Mouse (Mus musculus): ENCODE results near the gene Emilin1. TPM values are rescaled to one million over a fixed set of nuclear protein-coding genes. Genes with fewer than 3 reads are reported as not detected.

The Emilin1 gene
- 59.7 and 69.8 TPM in 2 replicates for polyA plus RNA-seq (2014; fragmentation: Nextera tagmentation; extraction: Ambion mirVana)

DNA sequence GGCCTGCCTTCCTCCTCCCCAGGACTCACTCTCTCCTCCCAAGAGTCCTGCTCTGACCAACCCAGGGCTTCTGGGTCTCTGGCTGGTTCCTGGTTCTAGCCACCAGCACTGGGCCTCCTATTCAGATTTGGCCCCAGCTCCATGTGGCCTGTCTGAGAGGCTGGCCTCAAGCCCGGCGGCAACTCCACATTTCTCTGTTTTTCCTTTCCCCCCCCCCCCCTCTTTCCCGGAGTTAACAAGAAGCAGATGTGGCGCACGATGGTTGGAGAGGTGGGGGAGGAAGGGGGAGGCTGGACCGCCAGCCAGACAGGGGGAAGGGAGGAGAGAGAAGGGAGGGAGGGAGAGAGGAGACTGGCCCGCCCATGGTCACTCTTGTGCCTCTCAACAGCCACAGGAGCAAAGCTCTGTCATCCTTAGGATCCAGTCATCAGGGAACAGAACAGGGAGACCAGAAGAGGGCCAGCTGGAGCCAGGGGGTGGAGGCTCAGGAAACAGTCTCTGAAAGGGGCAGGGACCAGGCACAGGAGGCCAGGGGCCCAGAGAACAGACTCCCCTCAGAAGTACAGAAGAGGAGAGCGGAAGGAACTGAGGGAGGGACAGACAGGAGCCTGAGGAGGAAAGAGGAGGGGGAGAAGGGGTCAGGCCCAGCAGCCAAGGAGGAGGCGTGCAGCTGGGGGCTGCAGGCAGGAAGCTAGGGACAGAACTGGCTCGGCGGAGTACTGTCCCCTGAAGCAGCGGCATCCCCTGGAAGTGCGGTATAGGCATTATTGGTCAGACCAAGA lies at the start of gene Emilin1:
Gene Emilin1, plus strand, starts transcription at position 343 of the 782 bp plus-strand sequence.
- Histone ChIP-seq H3K4me3 (ENCODE audit: low read depth, low read length) (peak within 1 kb of the TSS; percentile 33), H3K9ac (ENCODE audit: low read length) (peak within 1 kb of the TSS; percentile 35), H3K36me3 (ENCODE audit: control insufficient read depth, insufficient read depth, low read length) (peaks cover 4% of the 10 kb centered on the region; the same call in 1 of the 2 replicates), H3K4me1 (ENCODE audit: control insufficient read depth, insufficient read depth, low read length) (peaks cover 19% of the 10 kb centered on the region), H3K9me3 (ENCODE audit: control insufficient read depth, low read length) (no peaks in the 10 kb centered on the region), H3K4me2 (ENCODE audit: low read depth) (peak within 1 kb of the TSS; percentile 52), H3K27ac (ENCODE audit: low read depth, low read length) (peak within 1 kb of the TSS; percentile 87), H3K27me3 (ENCODE audit: control insufficient read depth, insufficient read depth, low read length) (no peaks in the 10 kb centered on the region)
- DNase-seq (ENCODE audit: low spot score) (peak; percentile 77), ATAC-seq (ENCODE audit: insufficient read depth, low FRiP score, low TSS enrichment) (no peak)
- WGBS = 15% methylated on average over 13 of the region's 13 CpGs

DNA sequence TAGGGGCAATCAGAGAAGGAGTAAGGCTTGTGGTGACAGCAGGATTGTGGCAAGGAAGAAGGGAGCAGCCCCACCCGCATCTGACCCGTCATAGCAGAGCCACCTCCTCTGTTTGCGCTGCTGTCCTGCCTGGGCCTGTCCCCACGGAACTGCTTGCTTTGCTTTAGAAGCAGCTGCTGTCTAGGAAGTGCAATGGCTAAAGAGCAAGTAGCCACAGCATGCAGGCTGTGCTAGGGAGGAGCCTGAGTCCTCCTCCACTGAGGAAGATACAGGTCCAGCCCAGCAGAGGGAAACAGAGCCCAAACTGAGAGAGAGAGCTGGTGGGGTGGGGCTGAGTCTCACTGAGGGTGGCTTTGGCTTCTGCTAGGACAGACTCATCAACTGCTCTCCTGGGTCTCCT lies 49.4 kb upstream of the Emilin1 start:
- Histone ChIP-seq H3K36me3 (ENCODE audit: control insufficient read depth, insufficient read depth, low read length) (no peaks in the 10 kb centered on the region; the same call in 1 of the 2 replicates), H3K27ac (ENCODE audit: low read depth, low read length) (no peak overlapping the region), H3K27me3 (ENCODE audit: control insufficient read depth, insufficient read depth, low read length) (no peaks in the 10 kb centered on the region), H3K4me1 (ENCODE audit: control insufficient read depth, insufficient read depth, low read length) (no peaks in the 10 kb centered on the region; the same call in 1 of the 2 replicates), H3K9me3 (ENCODE audit: control insufficient read depth, low read length) (no peaks in the 10 kb centered on the region), H3K4me3 (ENCODE audit: low read depth, low read length) (no peak overlapping the region), H3K4me2 (ENCODE audit: low read depth) (no peak overlapping the region), H3K9ac (ENCODE audit: low read length) (no peak overlapping the region)
- ATAC-seq (ENCODE audit: insufficient read depth, low FRiP score, low TSS enrichment) = no peak
- peak; percentile 19 for DNase-seq (ENCODE audit: low spot score)
- WGBS = 30% methylated on average over 4 of the region's 4 CpGs

GRCm38 (mm10) chr5:30864322-30864721 lies 48.9 kb upstream of the Emilin1 start:
- Histone ChIP-seq H3K27ac (ENCODE audit: low read depth, low read length) (no peak overlapping the region), H3K4me2 (ENCODE audit: low read depth) (no peak overlapping the region), H3K9me3 (ENCODE audit: control insufficient read depth, low read length) (no peaks in the 10 kb centered on the region), H3K36me3 (ENCODE audit: control insufficient read depth, insufficient read depth, low read length) (no peaks in the 10 kb centered on the region; the same call in 1 of the 2 replicates), H3K4me3 (ENCODE audit: low read depth, low read length) (no peak overlapping the region), H3K27me3 (ENCODE audit: control insufficient read depth, insufficient read depth, low read length) (no peaks in the 10 kb centered on the region), H3K9ac (ENCODE audit: low read length) (no peak overlapping the region), H3K4me1 (ENCODE audit: control insufficient read depth, insufficient read depth, low read length) (peaks cover 3% of the 10 kb centered on the region; the same call in 1 of the 2 replicates)
- WGBS = 51% methylated on average over 15 of the region's 15 CpGs
- no peak for DNase-seq (ENCODE audit: low spot score)
- no peak for ATAC-seq (ENCODE audit: insufficient read depth, low FRiP score, low TSS enrichment)

GRCm38 (mm10) chr5:30866871-30867270 lies 46.3 kb upstream of the Emilin1 start:
- Histone ChIP-seq H3K9me3 (ENCODE audit: control insufficient read depth, low read length) (no peaks in the 10 kb centered on the region), H3K9ac (ENCODE audit: low read length) (no peak overlapping the region), H3K4me3 (ENCODE audit: low read depth, low read length) (no peak overlapping the region), H3K27me3 (ENCODE audit: control insufficient read depth, insufficient read depth, low read length) (no peaks in the 10 kb centered on the region), H3K36me3 (ENCODE audit: control insufficient read depth, insufficient read depth, low read length) (peaks cover 3% of the 10 kb centered on the region; the same call in 1 of the 2 replicates), H3K27ac (ENCODE audit: low read depth, low read length) (no peak overlapping the region), H3K4me1 (ENCODE audit: control insufficient read depth, insufficient read depth, low read length) (peaks cover 11% of the 10 kb centered on the region; the same call in 1 of the 2 replicates), H3K4me2 (ENCODE audit: low read depth) (no peak overlapping the region)
- WGBS = 92% methylated on average over 3 of the region's 3 CpGs
- no peak for DNase-seq (ENCODE audit: low spot score)
- ATAC-seq (ENCODE audit: insufficient read depth, low FRiP score, low TSS enrichment) = no peak

GRCm38 (mm10) chr5:30867712-30868111 lies 45.5 kb upstream of the Emilin1 start, which contains the start of gene Tmem214:
Gene Tmem214 (plus strand): TSS chr5:30868012.
- Histone ChIP-seq H3K4me3 (ENCODE audit: low read depth, low read length) (no peak within 1 kb of the TSS), H3K4me1 (ENCODE audit: control insufficient read depth, insufficient read depth, low read length) (peaks cover 11% of the 10 kb centered on the region; the same call in 1 of the 2 replicates), H3K27ac (ENCODE audit: low read depth, low read length) (no peak within 1 kb of the TSS), H3K36me3 (ENCODE audit: control insufficient read depth, insufficient read depth, low read length) (peaks cover 9% of the 10 kb centered on the region), H3K4me2 (ENCODE audit: low read depth) (no peak within 1 kb of the TSS), H3K9me3 (ENCODE audit: control insufficient read depth, low read length) (no peaks in the 10 kb centered on the region), H3K27me3 (ENCODE audit: control insufficient read depth, insufficient read depth, low read length) (no peaks in the 10 kb centered on the region), H3K9ac (ENCODE audit: low read length) (no peak within 1 kb of the TSS)
- ATAC-seq (ENCODE audit: insufficient read depth, low FRiP score, low TSS enrichment) = no peak
- DNase-seq (ENCODE audit: low spot score) = no peak
- WGBS = 93% methylated on average over 3 of the region's 3 CpGs

- DNase-seq (ENCODE audit: low spot score) = peak; percentile 18
- H3K9me3 ChIP-seq (ENCODE audit: control insufficient read depth, low read length) = no peaks in the 10 kb centered on the region
- 20% methylated on average over 9 of the region's 9 CpGs for WGBS
- H3K9ac ChIP-seq (ENCODE audit: low read length) = peak overlapping the region; percentile 84
- H3K4me3 ChIP-seq (ENCODE audit: low read depth, low read length) = peak overlapping the region; percentile 91
- H3K36me3 ChIP-seq (ENCODE audit: control insufficient read depth, insufficient read depth, low read length) = peaks cover 11% of the 10 kb centered on the region
- ATAC-seq (ENCODE audit: insufficient read depth, low FRiP score, low TSS enrichment) = 0 out of 2 replicates have a peak, but pooled peaks have one; percentile 28
- H3K4me2 ChIP-seq (ENCODE audit: low read depth) = peak overlapping the region; percentile 84
- H3K27ac ChIP-seq (ENCODE audit: low read depth, low read length) = no peak overlapping the region
- H3K27me3 ChIP-seq (ENCODE audit: control insufficient read depth, insufficient read depth, low read length) = no peaks in the 10 kb centered on the region
- H3K4me1 ChIP-seq (ENCODE audit: control insufficient read depth, insufficient read depth, low read length) = peaks cover 11% of the 10 kb centered on the region; the same call in 1 of the 2 replicates
Measured at GRCm38 (mm10) chr5:30868981-30869380, 44.2 kb upstream of the Emilin1 start.

DNA sequence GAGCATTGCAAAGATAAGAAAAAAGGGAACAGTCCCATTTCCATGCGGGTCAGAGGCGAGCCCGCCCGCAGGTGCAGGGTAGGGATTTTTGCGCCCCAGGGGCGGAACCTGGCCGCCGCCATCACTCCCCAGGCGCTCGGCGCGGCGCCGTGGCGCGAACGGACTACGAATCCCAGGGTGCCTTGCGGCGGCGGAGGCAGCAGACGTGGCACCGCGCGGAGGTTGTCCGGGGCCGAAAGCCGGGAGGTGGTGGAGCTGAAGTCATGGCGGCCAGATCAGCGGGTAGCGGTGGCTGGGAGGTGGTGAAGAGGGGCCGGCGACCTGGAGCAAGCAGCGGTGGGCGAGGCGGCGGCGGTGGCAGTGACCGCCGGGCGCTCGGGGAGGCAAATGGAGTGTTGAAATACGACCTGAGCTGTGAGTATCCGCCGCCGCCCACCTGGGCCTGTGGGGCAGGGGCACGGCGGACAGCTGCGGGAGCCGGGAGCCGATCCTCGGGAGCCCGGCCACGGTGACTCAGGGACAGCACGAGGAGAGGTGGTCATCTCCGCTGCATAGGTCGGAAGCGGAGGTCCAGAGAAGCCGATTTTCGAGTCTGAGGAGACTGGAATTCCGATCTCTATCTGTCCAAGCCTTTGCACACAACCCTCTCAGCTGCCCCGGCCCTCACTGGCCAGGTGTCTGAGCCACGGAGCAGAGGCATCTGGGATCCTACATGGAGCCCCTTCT lies 43.6 kb upstream of the Emilin1 start:
- peak overlapping the region; percentile 91 for H3K4me3 ChIP-seq (ENCODE audit: low read depth, low read length)
- peaks cover 11% of the 10 kb centered on the region for H3K36me3 ChIP-seq (ENCODE audit: control insufficient read depth, insufficient read depth, low read length)
- H3K9me3 ChIP-seq (ENCODE audit: control insufficient read depth, low read length) = no peaks in the 10 kb centered on the region
- ATAC-seq (ENCODE audit: insufficient read depth, low FRiP score, low TSS enrichment) (peak; percentile 93), DNase-seq (ENCODE audit: low spot score) (peak; percentile 91)
- under 1% methylated on average over 63 of the region's 63 CpGs for WGBS
- H3K27me3 ChIP-seq (ENCODE audit: control insufficient read depth, insufficient read depth, low read length) = no peaks in the 10 kb centered on the region
- H3K9ac ChIP-seq (ENCODE audit: low read length) = peak overlapping the region; percentile 84
- peaks cover 11% of the 10 kb centered on the region; the same call in 1 of the 2 replicates for H3K4me1 ChIP-seq (ENCODE audit: control insufficient read depth, insufficient read depth, low read length)
- no peak overlapping the region for H3K27ac ChIP-seq (ENCODE audit: low read depth, low read length)
- peak overlapping the region; percentile 84 for H3K4me2 ChIP-seq (ENCODE audit: low read depth)

DNA sequence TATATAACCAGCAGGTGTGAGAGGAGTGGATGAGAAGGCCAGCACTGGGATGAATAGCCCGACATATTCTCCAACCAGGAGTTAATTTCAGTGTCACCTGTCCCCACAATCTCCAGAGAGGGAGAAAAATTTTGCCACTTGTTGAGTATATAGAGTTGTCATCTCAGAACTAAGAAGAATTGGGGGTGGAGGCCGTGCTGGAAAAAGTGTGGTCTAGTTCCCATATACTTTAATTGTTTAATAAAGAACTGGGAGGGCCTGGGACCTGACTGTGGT lies 43.1 kb upstream of the Emilin1 start:
- peak overlapping the region; percentile 84 for H3K4me2 ChIP-seq (ENCODE audit: low read depth)
- H3K4me3 ChIP-seq (ENCODE audit: low read depth, low read length) = peak overlapping the region; percentile 91
- H3K9ac ChIP-seq (ENCODE audit: low read length) = peak overlapping the region; percentile 84
- no peak for DNase-seq (ENCODE audit: low spot score)
- ATAC-seq (ENCODE audit: insufficient read depth, low FRiP score, low TSS enrichment) = no peak
- 30% methylated on average over 2 of the region's 2 CpGs for WGBS
- H3K27ac ChIP-seq (ENCODE audit: low read depth, low read length) = no peak overlapping the region
- no peaks in the 10 kb centered on the region for H3K27me3 ChIP-seq (ENCODE audit: control insufficient read depth, insufficient read depth, low read length)
- H3K36me3 ChIP-seq (ENCODE audit: control insufficient read depth, insufficient read depth, low read length) = peaks cover 13% of the 10 kb centered on the region
- no peaks in the 10 kb centered on the region for H3K9me3 ChIP-seq (ENCODE audit: control insufficient read depth, low read length)
- peaks cover 11% of the 10 kb centered on the region; the same call in 1 of the 2 replicates for H3K4me1 ChIP-seq (ENCODE audit: control insufficient read depth, insufficient read depth, low read length)
